Mouse (Mus musculus): ENCODE results near the gene Ube3c.

- TF ChIP-seq POLR2A (IDR thresholded peaks at IDR 0.05; ENCODE audit: low read depth, low read length) (no peak), CTCF (conservative IDR thresholded peaks at IDR 0.05; ENCODE audit: insufficient read depth, insufficient read length, low read depth, low read length) (no peak)
Observed at GRCm38 (mm10) chr5:29560111-29560510, 8.9 kb upstream of the Ube3c start.
